Mouse (Mus musculus) forebrain, embryonic 11.5 days (tissue): ENCODE data around the gene Fam187b. TPM values are rescaled to one million over a fixed set of nuclear protein-coding genes. Genes with fewer than 3 reads are reported as not detected.
"Not testable (repeated sequence)": the region's sequence is repeated elsewhere in the genome, so short reads cannot be mapped to it uniquely, and the experiment has no call there.

Experiments used
- ATAC-seq: fragments of 200-750 bp; cut with Nextera tagmentation; replicated peaks from 2 replicates; pipeline ENCODE4 v1.8.0; 2017; ENCODE audit warnings: moderate TSS enrichment; ENCODE audit not compliant: low FRiP score
- DNase-seq: peaks from one replicate; pipeline ENCODE4 v3.0.0-alpha.2; 2017; ENCODE audit warnings: low spot score
- H3K27ac ChIP-seq: fragments of 300-500 bp; sonication (generic); 2 replicates; pipeline ENCODE4 v1.5.1; 2014; ENCODE audit warnings: low read depth, low read length
- H3K27me3 ChIP-seq: fragments of 300-500 bp; sonication (generic); 2 replicates; pipeline ENCODE4 v1.6.1; 2014; ENCODE audit warnings: mild to moderate bottlenecking, low read length, mixed read lengths; ENCODE audit not compliant: control insufficient read depth, insufficient read depth
- H3K36me3 ChIP-seq: fragments of 300-500 bp; sonication (generic); 2 replicates; pipeline ENCODE4 v1.6.1; 2014; ENCODE audit warnings: mild to moderate bottlenecking, low read length, moderate library complexity, mixed read lengths; ENCODE audit not compliant: control insufficient read depth, insufficient read depth
- H3K4me1 ChIP-seq: fragments of 300-500 bp; sonication (generic); replicated peaks from 2 replicates; pipeline ENCODE4 v1.6.1; 2014; ENCODE audit warnings: low read length, mixed read lengths; ENCODE audit not compliant: control insufficient read depth, insufficient read depth
- H3K4me2 ChIP-seq: fragments of 300-500 bp; sonication (generic); 2 replicates; pipeline ENCODE4 v1.6.1; 2014; ENCODE audit warnings: low read depth, mild to moderate bottlenecking, low read length, moderate library complexity, mixed read lengths; ENCODE audit not compliant: severe bottlenecking
- H3K4me3 ChIP-seq: fragments of 300-500 bp; sonication (generic); 2 replicates; pipeline ENCODE4 v1.5.1; 2014; ENCODE audit warnings: low read depth, low read length
- H3K9ac ChIP-seq: fragments of 300-500 bp; sonication (generic); 2 replicates; pipeline ENCODE4 v1.6.1; 2014; ENCODE audit warnings: low read length
- H3K9me3 ChIP-seq: fragments of 300-500 bp; sonication (generic); 2 replicates; pipeline ENCODE4 v1.6.1; 2016; ENCODE audit warnings: low read length, mixed read lengths; ENCODE audit not compliant: control insufficient read depth
- WGBS: fragments of 180-500 bp; shearing (Covaris S2); extraction: QIAGEN DNeasy Blood & Tissue Kit; methylation state at CpG from one replicate; pipeline ENCODE4 v1.1.7; 2014; 5-methylcytosine and 5-hydroxymethylcytosine counted together
- polyA plus RNA-seq: library from polyadenylated mRNA; unstranded; fragments of >200 nt; fragmentation: Nextera tagmentation; extraction: Ambion mirVana; gene quantifications from 2 replicates; pipeline ENCODE4 v1.2.1, GENCODE M21; 2014

The Fam187b gene
- polyA plus RNA-seq, 1 experiment from 2014 or later: 1.3 TPM

DNA sequence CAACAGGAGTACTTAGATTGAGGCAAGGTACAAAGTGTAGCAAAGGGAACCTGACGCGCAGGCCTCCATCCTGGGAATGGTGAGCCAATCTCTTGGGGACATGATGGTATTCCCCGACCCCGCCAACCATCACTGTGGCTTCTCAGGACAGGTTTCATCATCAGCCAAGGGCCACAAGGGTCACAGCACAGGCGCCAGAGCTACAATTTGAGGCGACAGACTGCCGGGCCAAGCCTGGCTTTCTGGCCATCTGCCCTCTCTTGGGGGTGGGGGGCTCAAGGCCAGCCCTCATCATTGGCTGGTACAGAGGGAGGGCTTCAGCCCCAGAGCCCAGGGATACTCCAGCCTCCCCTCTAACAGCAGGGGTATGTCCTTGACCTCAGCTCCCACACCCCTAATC, 28.1 kb upstream of the Fam187b start:
- DNase-seq, H3K27ac ChIP-seq, H3K9ac ChIP-seq, H3K27me3 ChIP-seq, H3K9me3 ChIP-seq, H3K4me1 ChIP-seq, H3K36me3 ChIP-seq, ATAC-seq, H3K4me3 ChIP-seq, H3K4me2 ChIP-seq: not testable (repeated sequence)
- WGBS: 89% methylated on average over 7 of the region's 7 CpGs

DNA sequence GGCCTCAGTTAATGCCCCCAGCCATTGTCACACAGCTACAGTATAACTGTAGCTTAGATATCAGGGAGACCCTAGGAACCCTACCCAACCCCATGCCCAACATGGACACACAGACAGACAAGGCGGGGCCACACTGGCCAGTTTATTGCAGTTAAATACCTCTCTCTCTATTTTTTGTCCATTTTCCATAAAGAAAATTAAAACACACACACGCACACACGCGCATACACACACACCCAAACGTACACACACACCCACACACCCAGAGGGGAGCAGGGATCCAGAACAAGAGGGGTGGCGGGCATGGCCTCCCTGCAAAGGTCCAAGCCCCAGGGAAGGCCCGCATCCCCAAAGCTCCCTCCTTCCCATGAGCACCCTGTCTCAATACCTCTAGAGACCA, 27.7 kb upstream of the Fam187b start:
- ATAC-seq: no peak
- H3K9ac ChIP-seq: no peak overlapping the region
- H3K4me2 ChIP-seq: no peak overlapping the region
- no peaks in the 10 kb centered on the region for H3K9me3 ChIP-seq
- no peaks in the 10 kb centered on the region for H3K4me1 ChIP-seq
- no peak overlapping the region for H3K4me3 ChIP-seq
- no peak for DNase-seq
- no peaks in the 10 kb centered on the region for H3K27me3 ChIP-seq
- 92% methylated on average over 7 of the region's 7 CpGs for WGBS
- no peaks in the 10 kb centered on the region; the same call in 1 of the 2 replicates for H3K36me3 ChIP-seq
- no peak overlapping the region for H3K27ac ChIP-seq

DNA sequence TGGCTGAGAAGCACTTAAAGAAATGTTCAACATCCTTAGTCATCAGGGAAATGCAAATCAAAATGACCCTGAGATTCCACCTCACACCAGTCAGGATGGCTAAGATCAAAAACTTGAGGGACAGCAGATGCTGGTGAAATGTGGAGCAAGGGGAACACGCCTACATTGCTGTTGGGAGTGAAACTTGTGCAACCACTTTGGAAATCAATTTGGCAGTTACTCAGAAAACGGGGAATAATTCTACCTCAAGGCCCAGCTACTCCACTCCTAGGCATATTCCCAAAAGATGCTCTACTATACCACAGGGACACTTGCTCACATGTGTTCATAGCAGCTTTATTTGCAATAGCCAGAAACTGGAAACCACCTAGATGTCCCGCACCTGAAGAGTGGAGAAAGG, 23.7 kb upstream of the Fam187b start:
- H3K9ac ChIP-seq, DNase-seq, H3K9me3 ChIP-seq, H3K4me3 ChIP-seq, H3K27me3 ChIP-seq, H3K4me1 ChIP-seq, H3K27ac ChIP-seq, H3K4me2 ChIP-seq, ATAC-seq: not testable (repeated sequence)
- peaks cover 10% of the 10 kb centered on the region for H3K36me3 ChIP-seq
- 88% methylated on average over 3 of the region's 3 CpGs for WGBS

DNA sequence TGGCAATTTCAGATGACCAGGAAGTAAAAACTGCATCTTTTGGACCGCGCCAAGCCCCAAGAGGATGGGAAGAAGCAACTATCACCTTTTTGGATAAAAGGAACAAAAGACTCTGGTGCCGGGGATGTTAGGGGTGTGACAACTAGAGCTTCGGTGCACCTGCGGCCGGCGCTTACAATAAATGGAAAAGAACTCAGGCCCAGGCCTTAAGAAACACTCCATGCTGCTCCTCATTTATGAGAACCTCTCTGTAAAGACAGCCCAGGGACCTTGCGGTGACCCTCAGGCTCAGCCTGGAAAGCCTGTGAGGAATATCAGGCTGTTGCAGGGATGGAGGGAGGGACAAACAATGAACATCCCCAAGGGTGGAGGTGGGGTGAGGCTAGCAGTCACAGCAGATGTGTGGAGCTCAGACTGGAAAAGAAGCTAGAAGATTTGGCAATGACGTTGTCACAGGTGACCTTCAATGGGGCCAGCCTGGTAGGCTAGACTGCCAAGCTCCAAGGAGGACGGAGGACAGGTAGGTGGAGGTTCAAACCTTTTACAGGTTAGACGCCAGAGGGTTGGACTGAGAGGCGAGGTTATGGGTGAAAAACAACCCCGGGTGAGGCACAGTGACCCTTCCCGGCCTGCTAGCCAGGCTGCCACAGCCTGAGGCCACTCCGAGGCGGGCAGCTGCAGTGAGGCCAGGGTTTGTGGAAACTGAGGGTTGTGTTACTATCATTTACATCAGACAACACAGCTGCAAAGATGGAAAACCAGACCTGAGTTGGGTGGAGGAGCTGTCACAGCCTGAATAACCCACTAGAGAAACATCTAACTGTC, 20.9 kb upstream of the Fam187b start:
- ATAC-seq: no peak
- H3K36me3 ChIP-seq: peaks cover 10% of the 10 kb centered on the region
- 91% methylated on average over 16 of the region's 16 CpGs for WGBS

DNA sequence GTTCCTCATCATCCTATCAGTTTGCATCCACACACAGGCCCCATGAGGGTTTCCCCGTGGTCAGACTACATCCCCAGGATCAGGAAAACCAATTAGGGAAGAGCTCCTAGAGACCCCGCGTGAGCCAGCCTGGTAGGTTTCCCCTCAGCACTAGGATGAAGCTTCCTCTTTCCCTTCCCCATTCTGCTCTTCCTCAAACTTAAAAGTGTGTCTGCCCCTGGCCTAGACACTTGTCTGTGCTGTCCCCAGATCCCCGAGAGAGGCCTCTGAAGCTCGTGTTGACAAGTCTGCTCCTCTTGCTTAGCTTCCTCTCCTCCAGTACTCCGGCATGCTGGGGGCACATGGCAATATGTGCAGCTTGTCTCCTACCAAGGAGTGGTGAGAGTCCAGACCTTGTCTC, 20.1 kb upstream of the Fam187b start:
- Histone ChIP-seq H3K4me3 (no peak overlapping the region), H3K9ac (no peak overlapping the region), H3K27ac (no peak overlapping the region), H3K4me1 (peaks cover 10% of the 10 kb centered on the region), H3K36me3 (peaks cover 10% of the 10 kb centered on the region), H3K9me3 (no peaks in the 10 kb centered on the region), H3K27me3 (no peaks in the 10 kb centered on the region), H3K4me2 (no peak overlapping the region)
- WGBS: 88% methylated on average over 6 of the region's 6 CpGs
- no peak for DNase-seq
- ATAC-seq: no peak

More for the DNA sequence above, 20.9 kb upstream of the Fam187b start:
- Histone ChIP-seq H3K9ac (no peak overlapping the region), H3K9me3 (no peaks in the 10 kb centered on the region), H3K4me1 (peaks cover 7% of the 10 kb centered on the region; the same call in 1 of the 2 replicates), H3K4me2 (no peak overlapping the region), H3K4me3 (no peak overlapping the region), H3K27ac (no peak overlapping the region), H3K27me3 (no peaks in the 10 kb centered on the region)
- DNase-seq: no peak

DNA sequence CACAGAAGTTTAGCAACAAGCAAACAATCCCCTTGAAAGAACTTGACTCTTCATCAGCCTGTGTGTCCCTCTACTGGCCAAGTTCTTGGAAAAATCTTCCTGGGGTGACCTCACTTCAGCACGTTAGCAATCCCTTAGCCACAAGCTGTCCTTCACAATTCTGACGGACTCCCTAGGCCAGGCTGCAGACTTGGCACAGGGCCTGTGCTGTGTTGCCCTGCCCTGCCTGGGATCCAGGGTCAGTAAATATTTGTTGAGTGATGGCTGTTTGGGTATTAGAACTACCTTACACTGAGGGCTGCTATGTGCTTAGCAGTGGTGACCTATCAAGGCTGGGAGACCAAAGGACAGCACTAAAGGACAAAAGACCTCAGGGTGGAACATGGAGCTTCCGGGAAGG, 19.6 kb upstream of the Fam187b start:
- Histone ChIP-seq H3K4me2 (no peak overlapping the region), H3K9ac (no peak overlapping the region), H3K4me3 (no peak overlapping the region), H3K27me3 (no peaks in the 10 kb centered on the region), H3K9me3 (no peaks in the 10 kb centered on the region), H3K27ac (no peak overlapping the region), H3K4me1 (peaks cover 10% of the 10 kb centered on the region), H3K36me3 (peaks cover 10% of the 10 kb centered on the region)
- DNase-seq (no peak), ATAC-seq (no peak)
- 92% methylated on average over 3 of the region's 3 CpGs for WGBS

DNA sequence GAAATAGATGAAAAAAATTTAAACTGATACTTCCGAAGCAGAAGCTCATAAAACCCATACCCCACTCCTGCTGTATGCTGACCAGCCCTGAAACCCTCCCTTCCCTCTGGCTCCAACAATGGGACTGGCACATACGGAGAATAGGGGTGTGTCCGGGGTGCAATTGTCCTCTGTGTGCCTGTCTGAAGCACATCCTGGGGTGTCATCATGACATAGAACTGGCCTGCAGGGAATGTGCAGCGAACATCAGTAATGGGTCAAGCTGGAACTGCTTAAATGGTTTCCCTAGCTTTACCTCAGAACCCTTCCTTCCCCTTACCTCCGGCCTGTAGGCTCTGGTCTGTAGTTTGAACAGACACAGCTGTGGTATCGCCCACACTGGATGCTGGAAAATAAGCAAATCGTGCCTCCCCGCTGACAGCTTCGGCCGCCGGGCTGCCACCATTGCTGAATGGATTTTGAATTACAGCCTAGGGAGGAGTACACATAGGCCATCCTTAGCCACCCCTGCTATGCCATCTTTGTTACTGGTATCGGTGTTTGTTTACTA, 18.5 kb upstream of the Fam187b start:
- Histone ChIP-seq H3K4me1 (peaks cover 10% of the 10 kb centered on the region), H3K27me3 (no peaks in the 10 kb centered on the region), H3K9me3 (no peaks in the 10 kb centered on the region), H3K4me3 (peak overlapping the region; percentile 95), H3K4me2 (peak overlapping the region; percentile 90), H3K27ac (no peak overlapping the region), H3K9ac (no peak overlapping the region; the same call in 1 of the 2 replicates), H3K36me3 (peaks cover 10% of the 10 kb centered on the region)
- WGBS: 90% methylated on average over 12 of the region's 12 CpGs
- ATAC-seq (no peak), DNase-seq (no peak)

DNA sequence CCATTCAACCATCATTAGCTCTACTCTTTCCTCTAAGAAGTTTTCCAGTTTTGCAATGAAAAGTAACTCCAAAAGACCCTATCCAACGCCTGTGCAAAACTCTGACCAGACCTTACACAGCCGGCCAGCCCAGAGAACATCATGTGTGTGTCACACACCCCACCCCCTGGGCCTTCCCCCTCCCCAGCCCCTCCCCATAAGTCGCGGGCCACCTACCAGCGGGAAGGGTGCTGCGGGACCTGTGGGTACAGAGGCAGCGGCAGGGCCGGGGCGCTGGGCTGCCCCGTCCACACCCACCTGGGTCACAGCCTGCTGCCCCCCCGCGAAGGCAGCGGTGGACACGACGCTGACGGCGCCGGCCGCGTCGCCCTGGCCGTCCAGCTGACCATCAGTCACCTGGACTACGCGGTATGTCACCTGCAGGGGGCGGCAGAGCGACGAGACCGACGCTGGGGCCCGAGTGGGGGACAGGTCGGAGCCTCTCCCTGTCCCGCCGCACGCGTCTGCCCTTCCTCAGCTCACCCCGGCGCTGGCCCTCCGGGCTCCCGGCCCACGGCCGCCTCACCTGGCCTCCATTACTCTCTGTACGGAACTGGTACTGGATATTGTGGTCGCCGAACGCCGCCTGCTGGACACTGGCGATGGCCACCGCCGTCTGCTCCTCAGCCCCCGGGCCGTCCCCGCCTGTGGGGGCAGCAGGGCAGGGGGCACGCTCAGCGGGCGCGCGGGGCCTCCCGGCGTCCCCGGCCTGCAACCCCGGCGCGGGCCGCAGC, 17.8 kb upstream of the Fam187b start:
- Histone ChIP-seq H3K9me3 (no peaks in the 10 kb centered on the region), H3K27me3 (no peaks in the 10 kb centered on the region), H3K27ac (peak overlapping the region; percentile 95), H3K9ac (peak overlapping the region; percentile 96), H3K4me1 (peaks cover 10% of the 10 kb centered on the region), H3K4me3 (peak overlapping the region; percentile 95), H3K36me3 (peaks cover 10% of the 10 kb centered on the region), H3K4me2 (peak overlapping the region; percentile 90)
- under 1% methylated on average over 63 of the region's 64 CpGs for WGBS
- DNase-seq (peak; percentile 95), ATAC-seq (peak; percentile 74)
